Mouse (Mus musculus) limb, embryonic 13.5 days (tissue): ENCODE measurements around the gene Papolb. TPM values are rescaled to one million over a fixed set of nuclear protein-coding genes. Genes with fewer than 3 reads are reported as not detected.

ENCODE experiments used
- ATAC-seq: fragments of 200-750 bp; cut with Nextera tagmentation; 2 replicates; pipeline ENCODE4 v1.8.0; 2017; ENCODE audit warnings: low read depth, moderate number of reproducible peaks, moderate TSS enrichment; ENCODE audit not compliant: low FRiP score
- H3K27ac ChIP-seq: fragments of 300-500 bp; sonication (generic); 2 replicates; pipeline ENCODE4 v1.5.1; 2015; ENCODE audit warnings: inconsistent platforms, mild to moderate bottlenecking, moderate library complexity
- H3K27me3 ChIP-seq: fragments of 300-500 bp; sonication (generic); 2 replicates; pipeline ENCODE4 v1.6.1; 2015; ENCODE audit warnings: mild to moderate bottlenecking, inconsistent platforms
- H3K36me3 ChIP-seq: fragments of 300-500 bp; sonication (generic); 2 replicates; pipeline ENCODE4 v1.6.1; 2015; ENCODE audit warnings: inconsistent platforms, mild to moderate bottlenecking, moderate library complexity
- H3K4me1 ChIP-seq: fragments of 300-500 bp; sonication (generic); 2 replicates; pipeline ENCODE4 v1.6.1; 2015; ENCODE audit warnings: inconsistent platforms
- H3K4me2 ChIP-seq: fragments of 300-500 bp; sonication (generic); replicated peaks from 2 replicates; pipeline ENCODE4 v1.6.1; 2015; ENCODE audit warnings: inconsistent platforms, mild to moderate bottlenecking, moderate library complexity
- H3K4me3 ChIP-seq: fragments of 300-500 bp; sonication (generic); 2 replicates; pipeline ENCODE4 v1.5.1; 2015; ENCODE audit warnings: moderate library complexity, mild to moderate bottlenecking, inconsistent platforms
- H3K9ac ChIP-seq: fragments of 300-500 bp; sonication (generic); 2 replicates; pipeline ENCODE4 v1.6.1; 2015; ENCODE audit warnings: mild to moderate bottlenecking, inconsistent platforms
- H3K9me3 ChIP-seq: fragments of 300-500 bp; sonication (generic); 2 replicates; pipeline ENCODE4 v1.6.1; 2016; ENCODE audit warnings: inconsistent platforms
- WGBS: fragments of 180-500 bp; shearing (Covaris S2); methylation state at CpG from one replicate; pipeline ENCODE4 v1.1.7; 2015; 5-methylcytosine and 5-hydroxymethylcytosine counted together
- polyA plus RNA-seq: library from polyadenylated mRNA; unstranded; fragments of >200 nt; fragmentation: Nextera tagmentation; extraction: Ambion mirVana; gene quantifications from 2 replicates; pipeline ENCODE4 v1.2.1, GENCODE M21; 2015

The Papolb gene
- 0.15 TPM in 1 of 2 replicates, not detected in the other for polyA plus RNA-seq

- no peaks in the 10 kb centered on the region for H3K4me1 ChIP-seq
- peaks cover 35% of the 10 kb centered on the region for H3K27me3 ChIP-seq
- H3K9ac ChIP-seq, result peak within 1 kb of the TSS; percentile 35; the same call in 1 of the 2 replicates
- no peak for ATAC-seq
- H3K4me2 ChIP-seq, result peak within 1 kb of the TSS; percentile 48
- peak within 1 kb of the TSS; percentile 26 for H3K4me3 ChIP-seq
- no peaks in the 10 kb centered on the region for H3K36me3 ChIP-seq
- WGBS, result 39% methylated on average over 41 of the region's 41 CpGs
- H3K27ac ChIP-seq, result no peak within 1 kb of the TSS
- no peaks in the 10 kb centered on the region for H3K9me3 ChIP-seq
These were observed at the start of gene Papolb for GRCm38 (mm10) chr5:142529915-142530314. Gene Papolb, minus strand, starts transcription at chr5:142530076.

- no peak overlapping the region for H3K9ac ChIP-seq
- no peak overlapping the region for H3K4me3 ChIP-seq
- ATAC-seq, result no peak
- no peaks in the 10 kb centered on the region for H3K4me1 ChIP-seq
- no peak overlapping the region for H3K27ac ChIP-seq
- 84% methylated on average over 10 of the region's 10 CpGs for WGBS
- H3K9me3 ChIP-seq, result no peaks in the 10 kb centered on the region; the same call in 1 of the 2 replicates
- no peaks in the 10 kb centered on the region; the same call in 1 of the 2 replicates for H3K27me3 ChIP-seq
- H3K36me3 ChIP-seq, result no peaks in the 10 kb centered on the region
- H3K4me2 ChIP-seq, result no peak overlapping the region
These were observed 48.3 kb upstream of the Papolb start for GRCm38 (mm10) chr5:142578192-142578591.

- Histone ChIP-seq H3K4me3 (no peak overlapping the region), H3K27ac (no peak overlapping the region), H3K9ac (no peak overlapping the region), H3K4me1 (no peaks in the 10 kb centered on the region), H3K9me3 (no peaks in the 10 kb centered on the region; the same call in 1 of the 2 replicates), H3K27me3 (no peaks in the 10 kb centered on the region; the same call in 1 of the 2 replicates), H3K4me2 (no peak overlapping the region), H3K36me3 (no peaks in the 10 kb centered on the region)
- 85% methylated on average over 7 of the region's 7 CpGs for WGBS
- ATAC-seq, result no peak
These were observed 47.0 kb upstream of the Papolb start for GRCm38 (mm10) chr5:142576832-142577231.

- Histone ChIP-seq H3K36me3 (no peaks in the 10 kb centered on the region), H3K4me1 (no peaks in the 10 kb centered on the region), H3K9me3 (no peaks in the 10 kb centered on the region; the same call in 1 of the 2 replicates), H3K9ac (no peak overlapping the region), H3K27me3 (no peaks in the 10 kb centered on the region), H3K4me2 (no peak overlapping the region), H3K4me3 (no peak overlapping the region), H3K27ac (no peak overlapping the region)
- ATAC-seq, result no peak
- 83% methylated on average over 8 of the region's 8 CpGs for WGBS
These were observed 44.6 kb upstream of the Papolb start for GRCm38 (mm10) chr5:142574323-142575057.

- Histone ChIP-seq H3K27ac (no peak overlapping the region), H3K36me3 (no peaks in the 10 kb centered on the region), H3K4me3 (no peak overlapping the region), H3K27me3 (no peaks in the 10 kb centered on the region), H3K4me1 (no peaks in the 10 kb centered on the region), H3K9me3 (peaks cover 17% of the 10 kb centered on the region), H3K9ac (no peak overlapping the region), H3K4me2 (no peak overlapping the region)
- WGBS, result 92% methylated on average over 1 of the region's 1 CpGs
- no peak for ATAC-seq
These were observed 34.7 kb upstream of the Papolb start for GRCm38 (mm10) chr5:142564606-142565005.

- H3K27ac ChIP-seq, result no peak overlapping the region
- no peaks in the 10 kb centered on the region for H3K27me3 ChIP-seq
- H3K9me3 ChIP-seq, result peaks cover 2% of the 10 kb centered on the region; the same call in 1 of the 2 replicates
- no peak for ATAC-seq
- H3K4me3 ChIP-seq, result no peak overlapping the region
- 57% methylated on average over 7 of the region's 7 CpGs for WGBS
- H3K4me2 ChIP-seq, result no peak overlapping the region
- no peaks in the 10 kb centered on the region for H3K4me1 ChIP-seq
- H3K36me3 ChIP-seq, result no peaks in the 10 kb centered on the region
- no peak overlapping the region for H3K9ac ChIP-seq
These were observed 30.4 kb upstream of the Papolb start for GRCm38 (mm10) chr5:142560261-142560660.

GRCm38 (mm10) chr5:142557397-142558067, 27.7 kb upstream of the Papolb start:
- H3K4me1 ChIP-seq, result no peaks in the 10 kb centered on the region
- H3K4me3 ChIP-seq, result no peak overlapping the region
- no peaks in the 10 kb centered on the region for H3K36me3 ChIP-seq
- H3K27me3 ChIP-seq, result no peaks in the 10 kb centered on the region
- no peak overlapping the region for H3K4me2 ChIP-seq
- no peak overlapping the region for H3K9ac ChIP-seq
- WGBS, result 19% methylated on average over 19 of the region's 21 CpGs
- H3K9me3 ChIP-seq, result peaks cover 2% of the 10 kb centered on the region; the same call in 1 of the 2 replicates
- peak; percentile 73; the same call in 1 of the 2 replicates for ATAC-seq
- no peak overlapping the region for H3K27ac ChIP-seq

GRCm38 (mm10) chr5:142556721-142557120, 26.8 kb upstream of the Papolb start:
- Histone ChIP-seq H3K27ac (no peak overlapping the region), H3K9ac (no peak overlapping the region), H3K4me1 (no peaks in the 10 kb centered on the region), H3K27me3 (no peaks in the 10 kb centered on the region), H3K4me2 (no peak overlapping the region), H3K4me3 (no peak overlapping the region), H3K36me3 (no peaks in the 10 kb centered on the region), H3K9me3 (no peaks in the 10 kb centered on the region)
- ATAC-seq, result no peak
- 94% methylated on average over 4 of the region's 4 CpGs for WGBS

GRCm38 (mm10) chr5:142555866-142556265, 26.0 kb upstream of the Papolb start:
- WGBS, result 83% methylated on average over 5 of the region's 5 CpGs
- H3K4me3 ChIP-seq, result no peak overlapping the region
- H3K36me3 ChIP-seq, result no peaks in the 10 kb centered on the region
- no peak overlapping the region for H3K27ac ChIP-seq
- no peaks in the 10 kb centered on the region for H3K4me1 ChIP-seq
- no peak for ATAC-seq
- no peak overlapping the region for H3K9ac ChIP-seq
- no peaks in the 10 kb centered on the region for H3K9me3 ChIP-seq
- no peaks in the 10 kb centered on the region for H3K27me3 ChIP-seq
- no peak overlapping the region for H3K4me2 ChIP-seq

- WGBS, result 3% methylated on average over 73 of the region's 80 CpGs
- peak within 1 kb of the TSS; percentile 8; the same call in 1 of the 2 replicates for H3K27ac ChIP-seq
- H3K9me3 ChIP-seq, result no peaks in the 10 kb centered on the region
- H3K27me3 ChIP-seq, result peaks cover 16% of the 10 kb centered on the region
- H3K4me3 ChIP-seq, result peak within 1 kb of the TSS; percentile 67
- no peaks in the 10 kb centered on the region for H3K36me3 ChIP-seq
- peak; percentile 90 for ATAC-seq
- H3K9ac ChIP-seq, result peak within 1 kb of the TSS; percentile 68
- peaks cover 24% of the 10 kb centered on the region for H3K4me1 ChIP-seq
- peak within 1 kb of the TSS; percentile 99 for H3K4me2 ChIP-seq
These were observed 21.1 kb upstream of the Papolb start, which contains the start of gene Radil for GRCm38 (mm10) chr5:142550706-142551652. Gene Radil, minus strand, starts transcription at chr5:142551098.

GRCm38 (mm10) chr5:142549961-142550705, 20.3 kb upstream of the Papolb start:
- Histone ChIP-seq H3K9me3 (no peaks in the 10 kb centered on the region), H3K4me1 (peaks cover 25% of the 10 kb centered on the region), H3K36me3 (no peaks in the 10 kb centered on the region), H3K27me3 (peaks cover 16% of the 10 kb centered on the region), H3K4me2 (peak overlapping the region; percentile 99), H3K4me3 (peak overlapping the region; percentile 67), H3K27ac (peak overlapping the region; percentile 8; the same call in 1 of the 2 replicates), H3K9ac (peak overlapping the region; percentile 68)
- 1% methylated on average over 31 of the region's 31 CpGs for WGBS
- ATAC-seq, result peak; percentile 26; the same call in 1 of the 2 replicates
